Mouse (Mus musculus) right cerebral cortex, postnatal 14 days (tissue): Measurements from ENCODE around the gene Gm20388.
A peak's percentile ranks its signal among the peaks of the same experiment; 100 is the strongest.

Source experiments
- DNase-seq: peaks from one replicate; pipeline ENCODE4 v3.0.0; 2022

The Gm20388 gene

DNA sequence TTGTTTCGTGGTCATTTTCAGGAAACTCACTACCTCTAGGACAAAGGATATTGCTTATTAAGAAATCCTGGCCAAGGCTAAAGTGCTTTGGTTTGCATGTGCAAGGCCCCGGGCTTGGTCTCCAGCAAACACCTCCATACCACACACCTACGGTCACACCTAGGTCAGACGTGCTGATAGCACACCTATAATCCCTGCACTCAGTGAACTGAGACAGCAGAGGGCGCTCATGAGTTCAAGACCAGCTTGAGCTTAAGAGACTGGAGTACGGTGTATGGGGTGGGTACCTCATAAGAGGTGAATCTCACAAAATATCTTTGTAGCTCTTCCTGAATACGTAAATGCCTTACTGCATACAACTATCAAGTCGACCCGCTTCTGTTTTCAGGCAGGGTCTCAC, 3924.8 kb downstream of the Gm20388 start:
- DNase-seq: peak; percentile 75

DNA sequence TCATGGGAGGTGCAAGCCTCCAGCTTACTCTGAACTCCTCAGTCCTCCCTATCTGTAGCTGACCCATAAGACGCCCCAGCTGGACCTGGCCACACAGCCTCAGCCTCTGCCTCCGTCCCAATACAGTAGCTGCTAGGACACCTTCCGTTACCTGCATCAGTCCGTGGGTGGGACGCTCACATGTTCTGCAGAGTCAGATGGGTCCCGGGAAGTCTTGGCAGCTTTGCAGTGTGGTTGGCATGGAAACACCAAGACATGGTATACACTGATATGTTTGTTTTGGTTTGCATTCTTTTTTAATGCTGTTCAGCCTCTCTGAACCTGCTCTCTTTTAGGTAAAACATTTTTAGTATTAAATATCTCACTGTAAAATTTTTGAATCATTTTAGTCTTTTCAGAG, 3925.7 kb downstream of the Gm20388 start:
- no peak for DNase-seq

DNA sequence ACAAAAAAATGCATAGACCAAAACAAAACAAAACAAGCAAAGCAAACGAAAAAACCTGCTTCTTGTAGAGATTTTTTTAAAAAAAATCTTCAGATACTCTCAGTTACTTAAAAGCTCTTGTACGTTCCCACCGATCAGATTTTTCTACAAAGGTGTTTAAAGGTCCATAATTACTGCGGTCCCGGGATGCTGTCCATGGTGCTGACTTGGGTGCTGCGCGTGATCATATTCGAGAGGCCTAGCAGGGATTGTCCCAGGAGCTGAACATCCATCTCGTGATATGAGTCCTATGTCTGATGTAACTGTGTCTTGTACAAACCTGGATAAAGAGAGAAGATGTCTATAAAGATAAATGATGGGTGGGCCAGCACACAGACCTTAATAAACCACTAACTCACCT, 3927.9 kb downstream of the Gm20388 start:
- DNase-seq: no peak

DNA sequence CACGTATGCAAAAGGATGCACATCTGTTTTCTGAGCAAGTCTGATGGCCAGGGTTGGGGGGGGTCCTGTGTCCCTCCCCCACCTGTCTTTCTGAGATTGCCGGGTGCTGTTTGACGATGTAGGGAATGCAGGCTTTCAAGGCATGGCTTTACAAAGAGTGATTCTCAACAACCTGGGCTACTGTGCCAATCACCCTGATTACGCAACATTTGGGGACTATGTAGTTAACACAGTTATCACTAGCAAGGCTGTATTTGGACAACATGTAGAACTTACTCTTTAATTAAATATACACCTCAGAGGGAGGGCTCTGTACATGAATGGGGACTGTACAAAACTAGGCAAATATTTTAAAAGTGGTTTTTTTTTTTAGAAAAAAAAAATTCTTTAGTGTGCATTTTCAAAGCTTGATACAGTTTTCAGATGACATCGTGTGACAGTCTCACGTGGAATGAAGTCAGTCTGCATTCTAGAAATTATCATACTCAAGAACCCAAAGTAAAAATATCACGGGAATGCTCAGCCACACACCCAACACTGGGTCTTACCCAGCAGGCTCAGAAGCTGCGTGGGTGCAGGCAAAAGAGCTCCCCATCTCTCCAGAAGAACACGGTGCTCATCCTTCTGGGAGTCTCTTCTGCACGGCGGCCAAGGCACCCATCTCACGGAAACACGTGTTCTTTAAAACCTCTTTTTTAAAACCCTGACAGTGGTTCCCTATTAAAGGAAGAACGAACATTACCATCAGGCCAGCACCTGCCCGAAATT, 3930.1 kb downstream of the Gm20388 start:
- peak; percentile 67 for DNase-seq

DNA sequence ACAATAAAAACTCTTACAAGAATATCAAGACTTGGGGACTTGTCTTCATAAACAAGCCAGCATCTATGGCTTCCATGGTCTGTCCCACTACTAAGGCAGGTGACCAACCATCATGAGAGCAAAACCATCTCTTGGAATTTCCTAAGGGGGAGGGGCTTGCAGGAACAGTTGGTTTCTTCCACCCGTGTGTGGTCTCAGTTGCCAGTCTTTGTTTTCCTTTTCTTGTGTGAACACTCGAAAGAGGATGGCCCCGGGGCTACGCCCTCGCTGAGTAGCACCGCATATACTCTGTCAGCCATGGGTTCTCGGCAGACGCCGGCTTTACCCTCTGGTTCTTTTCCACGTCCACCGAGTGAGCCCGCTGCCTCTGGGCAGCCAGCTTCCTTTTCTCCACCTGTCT, 3931.4 kb downstream of the Gm20388 start:
- no peak for DNase-seq

DNA sequence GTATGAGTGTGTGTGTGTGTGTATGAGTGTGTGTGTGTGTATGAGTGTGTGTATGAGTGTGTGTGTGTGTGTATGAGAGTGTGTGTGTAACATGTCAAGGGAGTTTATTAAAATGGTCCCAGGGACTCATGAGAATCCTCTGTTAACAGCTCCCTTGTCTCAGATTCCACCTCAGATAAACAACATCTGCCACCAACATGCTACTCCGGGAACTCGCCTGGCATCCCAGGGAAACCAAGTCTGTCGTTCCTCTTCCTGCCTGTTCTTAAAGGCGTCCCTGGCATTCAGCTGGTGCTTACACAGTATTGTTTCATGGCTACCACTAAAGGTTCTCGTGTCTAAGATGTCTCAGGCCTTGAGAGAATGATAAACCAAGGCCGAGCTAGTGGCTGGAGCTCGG, 3933.7 kb downstream of the Gm20388 start:
- DNase-seq: no peak

DNA sequence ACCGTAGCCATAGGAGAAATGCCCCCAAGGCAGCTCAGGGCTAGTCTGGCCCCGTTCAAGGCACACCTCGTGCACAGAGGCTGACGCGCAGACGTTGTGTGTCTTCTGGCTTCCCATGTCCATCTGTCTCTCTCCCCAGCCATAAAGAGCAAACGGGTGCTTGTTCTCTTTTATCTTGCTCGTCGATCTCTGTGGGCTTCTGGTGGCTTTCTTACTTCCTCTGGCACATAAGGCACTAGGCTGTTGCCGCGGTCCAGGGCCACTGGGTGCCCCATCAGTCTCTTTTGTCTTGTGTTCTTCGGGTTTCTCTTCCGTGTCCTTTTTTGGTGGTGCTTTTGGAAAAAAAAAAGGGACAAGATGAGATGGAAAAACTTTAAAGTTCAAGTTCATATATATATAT, 3934.5 kb downstream of the Gm20388 start:
- no peak for DNase-seq

DNA sequence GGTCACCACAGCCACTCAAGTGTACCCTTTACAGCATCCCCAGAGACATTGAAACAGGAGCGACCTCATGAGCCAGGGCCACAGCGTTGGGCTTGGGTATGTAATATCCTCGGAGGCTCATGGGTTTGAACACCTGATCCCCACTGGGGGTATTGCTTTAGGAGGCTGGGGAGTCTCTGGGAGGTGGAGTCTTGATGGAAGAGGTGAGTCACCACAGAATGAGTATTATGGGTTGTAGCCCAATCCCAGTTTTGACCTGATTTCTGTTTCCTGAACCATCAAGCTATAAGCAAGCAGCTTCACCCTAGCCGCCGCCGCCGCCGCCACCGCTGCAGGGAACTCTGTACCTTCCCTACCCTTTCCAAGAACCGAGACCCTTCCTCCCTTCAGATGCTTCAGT, 3935.3 kb downstream of the Gm20388 start:
- no peak for DNase-seq

DNA sequence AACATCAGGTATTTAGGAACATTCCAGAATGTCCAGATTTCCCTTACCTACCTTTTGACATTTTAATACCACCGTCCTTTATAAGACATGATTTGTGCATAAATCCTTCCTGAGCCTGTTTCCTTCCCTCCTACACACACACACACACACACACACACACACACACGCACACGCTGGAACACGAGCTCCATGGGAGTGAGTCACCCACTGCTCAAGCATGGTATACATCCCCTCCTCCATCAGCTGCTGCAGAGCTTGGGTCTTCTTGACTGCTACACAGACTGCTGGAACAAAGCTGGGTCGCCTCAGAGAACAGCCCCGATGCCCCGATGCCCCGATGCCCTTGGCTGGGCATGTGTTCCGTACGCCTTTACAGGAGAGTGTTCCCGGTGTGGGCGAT, 3935.9 kb downstream of the Gm20388 start:
- DNase-seq: peak; percentile 60

DNA sequence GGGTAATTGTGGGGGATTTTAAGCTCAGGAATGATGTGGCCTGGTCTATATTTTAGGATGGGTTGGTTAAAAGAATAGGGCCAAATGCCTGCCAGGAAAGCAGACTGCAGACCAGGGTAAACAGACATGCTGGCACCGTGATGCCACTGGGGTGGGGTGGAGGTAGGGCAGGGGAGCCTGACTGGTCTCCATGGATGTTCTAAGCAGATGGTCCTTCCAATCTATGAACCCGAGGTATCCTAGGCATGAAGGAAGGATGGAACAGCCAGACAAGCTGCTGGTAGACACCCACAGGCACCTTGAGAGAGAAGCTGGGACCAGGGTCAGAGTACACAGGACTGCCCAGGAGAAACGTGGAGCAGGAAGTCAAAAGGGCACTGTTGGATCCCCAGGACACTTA, 3936.9 kb downstream of the Gm20388 start:
- DNase-seq: no peak

DNA sequence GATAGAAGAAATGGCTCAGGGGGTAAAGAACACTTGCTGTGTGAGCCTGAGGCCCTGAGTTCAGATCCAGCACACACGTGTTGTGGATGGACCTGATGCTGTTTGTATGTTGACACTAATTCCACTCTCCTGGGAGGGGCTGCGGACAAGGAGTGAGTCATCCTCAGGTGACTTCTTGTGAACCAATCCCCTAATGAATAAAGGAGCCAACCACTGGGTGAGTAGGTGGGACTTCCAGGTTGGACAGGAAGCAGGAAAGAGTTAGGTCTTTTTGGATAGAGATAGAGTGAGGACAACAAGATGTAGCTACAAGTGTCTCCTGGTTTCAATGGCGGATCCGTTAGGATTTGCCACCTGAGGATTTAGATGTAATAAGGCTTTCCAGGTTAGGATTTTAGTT, 3938.7 kb downstream of the Gm20388 start:
- no peak for DNase-seq

DNA sequence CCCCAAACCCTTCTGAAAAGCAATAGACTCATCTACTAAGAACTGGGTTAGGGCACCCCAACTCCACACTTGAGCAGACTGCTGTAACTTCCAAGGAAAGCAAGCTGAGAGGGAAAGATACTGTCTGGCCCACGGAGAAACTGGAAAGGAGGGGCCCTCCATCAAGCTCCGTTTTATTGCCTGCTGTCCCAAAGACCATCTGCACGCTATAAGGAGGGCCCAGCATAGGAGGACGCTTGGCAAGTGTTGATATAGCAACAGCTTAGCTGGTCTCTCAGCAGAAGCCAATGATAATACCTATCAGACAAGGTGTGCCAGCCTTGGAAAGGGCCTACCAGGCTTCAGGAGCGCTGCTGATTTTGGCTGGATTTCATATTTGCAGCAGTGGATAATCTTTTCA, 3940.9 kb downstream of the Gm20388 start:
- no peak for DNase-seq

DNA sequence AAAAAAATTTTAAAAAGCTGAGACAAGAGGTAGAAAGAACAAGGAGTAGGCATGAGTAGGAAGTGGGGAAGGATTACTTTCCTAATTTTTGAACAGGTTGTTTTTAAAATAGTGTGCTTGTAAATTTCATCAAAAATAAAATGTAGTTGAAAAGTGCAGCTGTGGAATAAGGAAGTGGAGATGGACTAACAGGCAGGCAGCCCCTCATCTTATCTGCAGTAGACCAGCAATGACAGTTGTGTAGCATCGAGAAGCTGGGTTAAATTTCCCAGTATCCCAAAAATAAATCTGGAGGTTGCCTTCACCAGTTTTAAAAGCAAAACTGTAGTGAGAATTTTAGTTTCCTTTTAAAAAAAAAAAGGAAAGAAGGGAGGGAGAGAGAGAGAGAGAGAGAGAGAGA, 3943.6 kb downstream of the Gm20388 start:
- no peak for DNase-seq

DNA sequence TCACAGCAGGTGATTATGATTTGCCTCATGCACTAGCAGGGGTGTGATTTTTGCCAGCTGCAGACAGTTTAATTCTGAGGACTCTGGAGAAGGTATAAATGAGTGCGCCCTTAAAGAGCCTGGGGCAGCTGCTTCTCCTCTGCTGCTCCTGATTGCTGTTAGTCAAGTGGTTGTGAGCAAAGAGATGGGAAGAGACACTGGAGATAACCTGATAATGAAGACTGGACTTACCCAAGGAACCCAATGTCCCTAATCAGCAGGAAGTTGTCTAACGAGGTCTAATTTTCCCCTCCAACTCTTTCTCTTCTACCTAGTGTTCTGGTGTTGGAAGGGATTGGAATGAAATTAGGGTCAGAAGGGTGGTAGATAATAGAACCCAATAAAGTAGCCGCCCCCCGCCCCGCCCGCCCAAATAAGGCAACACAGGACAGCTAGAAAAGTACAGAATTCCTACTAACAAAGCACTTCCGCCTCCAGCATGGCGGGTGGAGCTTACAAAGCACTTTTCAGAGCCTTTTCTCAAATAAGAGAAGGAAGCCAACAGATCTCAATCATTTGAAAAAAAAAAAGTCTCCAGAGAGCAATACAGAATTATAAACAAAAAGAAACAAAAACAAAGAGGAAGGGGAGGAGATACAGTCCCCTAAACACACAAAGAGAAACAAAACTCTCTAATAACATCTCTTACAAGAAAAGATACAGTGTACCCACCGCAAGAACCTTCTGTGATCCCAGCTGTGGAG, 3944.3 kb downstream of the Gm20388 start:
- DNase-seq: no peak

DNA sequence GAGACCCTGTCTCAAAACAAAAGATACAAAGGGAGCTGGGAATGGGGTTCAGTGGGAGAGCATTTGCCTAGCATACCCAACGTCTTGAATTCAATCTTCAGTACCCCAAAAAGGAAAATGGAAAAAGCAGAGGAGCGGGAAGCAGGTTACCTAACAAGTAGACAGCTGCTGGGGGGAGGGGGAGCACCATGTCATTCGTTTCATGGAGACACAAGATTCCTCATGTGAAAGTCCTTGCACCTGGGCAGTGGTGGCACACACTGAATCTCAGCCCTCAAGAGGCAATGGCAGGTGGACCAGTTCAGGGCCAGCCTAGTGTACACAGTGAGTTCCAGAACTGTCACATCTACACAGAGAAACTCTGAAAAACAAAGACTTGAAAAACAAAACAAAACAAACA, 3946.7 kb downstream of the Gm20388 start:
- no peak for DNase-seq

DNA sequence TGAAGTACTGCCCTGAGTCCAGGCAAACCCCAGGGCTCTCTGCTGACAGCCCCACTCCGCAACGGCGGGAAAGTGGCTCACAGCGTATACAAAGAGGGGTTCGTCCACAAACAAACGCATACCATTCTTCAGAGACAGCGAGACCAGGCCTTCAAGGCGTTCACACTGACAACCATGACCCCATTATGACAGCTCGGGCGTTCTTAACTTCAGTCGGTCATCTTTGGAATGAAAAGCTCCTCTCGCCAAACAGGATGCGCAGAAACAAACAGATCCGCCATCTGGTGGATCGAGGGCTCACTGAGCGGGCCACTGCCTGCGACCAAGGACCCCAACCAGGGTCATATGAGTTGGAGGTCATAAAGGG, 3947.9 kb downstream of the Gm20388 start:
- no peak for DNase-seq

DNA sequence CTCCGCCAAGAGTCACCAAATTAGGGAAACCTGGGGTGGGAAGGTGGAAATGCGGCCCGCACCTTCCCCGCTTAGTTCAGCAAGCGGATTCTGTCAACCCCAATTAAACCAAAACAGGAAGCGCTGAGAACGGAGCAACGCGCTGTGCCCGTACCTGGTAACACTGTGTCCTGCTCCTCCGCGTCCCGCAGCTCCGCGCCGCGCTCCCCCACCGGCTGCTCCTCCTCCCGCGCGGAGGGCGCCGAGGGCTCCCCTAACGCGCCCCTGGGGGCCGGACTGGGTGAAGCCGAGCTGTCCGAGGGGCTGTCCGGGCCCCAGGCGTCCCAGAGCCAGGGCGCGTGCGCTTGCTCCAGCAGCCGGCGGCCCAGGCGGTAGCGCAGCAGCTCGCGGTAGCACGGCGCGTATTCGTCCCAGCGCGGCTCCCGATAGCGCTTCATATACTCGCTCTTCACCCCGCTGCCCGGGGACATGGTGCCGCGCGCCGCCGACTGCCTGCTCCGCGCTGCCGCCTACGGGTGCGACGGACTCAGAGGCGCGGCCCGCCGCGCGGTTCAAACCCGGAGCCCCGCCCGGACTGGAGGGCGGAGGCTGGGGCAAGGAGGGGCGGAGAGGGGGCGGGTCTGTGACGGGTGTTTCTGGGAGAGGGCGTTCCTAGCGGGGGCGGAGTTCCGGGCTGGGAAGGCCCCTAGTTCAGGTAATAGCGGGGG, 3948.5 kb downstream of the Gm20388 start:
- DNase-seq: peak; percentile 88

DNA sequence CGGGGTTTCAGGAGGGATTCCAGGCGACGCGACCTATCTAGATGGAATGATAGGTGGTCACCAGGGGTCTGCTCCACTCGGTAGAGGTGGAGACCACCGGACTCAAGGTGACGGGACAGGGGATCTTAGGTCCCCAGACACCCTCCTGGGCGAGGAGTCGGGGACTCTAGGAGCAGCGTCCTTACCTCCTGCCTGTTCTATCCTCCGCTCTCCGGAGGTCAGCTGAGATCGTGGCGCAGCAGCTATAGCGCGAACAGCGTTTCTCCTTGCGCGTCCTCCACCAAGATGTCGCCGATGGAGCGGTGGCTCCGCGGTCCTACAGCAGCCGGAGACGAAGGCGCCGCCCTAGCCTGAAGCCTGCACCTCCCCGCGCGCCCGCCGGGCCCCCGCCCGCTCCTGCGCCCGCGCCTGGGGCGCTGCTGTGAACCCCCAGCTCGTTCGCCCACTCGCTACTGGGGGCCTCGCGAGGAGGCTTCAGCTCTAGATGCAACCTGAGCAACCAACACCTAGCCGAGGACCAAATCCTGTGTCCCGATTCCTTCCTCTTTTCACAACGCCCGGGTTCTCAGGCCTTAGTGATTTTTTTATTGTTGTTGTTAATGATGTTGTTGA, 3949.1 kb downstream of the Gm20388 start, which contains the start of gene Ccsap:
Ccsap (minus strand) TSS at position 562 of the 612 bp plus-strand sequence.
- peak; percentile 68 for DNase-seq

DNA sequence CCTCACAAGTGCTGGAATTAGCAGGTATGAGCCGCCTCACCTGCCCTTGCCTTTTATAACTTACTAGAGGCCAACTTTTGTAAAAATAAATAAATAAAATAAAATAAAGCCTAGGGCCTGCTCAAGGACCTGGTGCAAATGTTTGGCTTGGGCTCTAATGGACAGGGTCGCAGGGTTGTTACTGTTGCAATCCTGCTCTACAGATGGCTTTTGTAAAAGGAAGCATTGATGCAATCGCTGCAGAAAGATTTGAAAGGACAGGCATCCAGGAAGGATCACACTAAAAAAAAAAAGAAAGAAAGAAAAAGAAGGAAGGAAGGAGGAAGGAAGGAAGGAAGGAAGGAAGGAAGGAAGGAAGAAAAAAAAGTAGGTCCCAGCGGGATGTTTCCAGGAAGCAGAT, 3949.7 kb downstream of the Gm20388 start:
- DNase-seq: no peak

DNA sequence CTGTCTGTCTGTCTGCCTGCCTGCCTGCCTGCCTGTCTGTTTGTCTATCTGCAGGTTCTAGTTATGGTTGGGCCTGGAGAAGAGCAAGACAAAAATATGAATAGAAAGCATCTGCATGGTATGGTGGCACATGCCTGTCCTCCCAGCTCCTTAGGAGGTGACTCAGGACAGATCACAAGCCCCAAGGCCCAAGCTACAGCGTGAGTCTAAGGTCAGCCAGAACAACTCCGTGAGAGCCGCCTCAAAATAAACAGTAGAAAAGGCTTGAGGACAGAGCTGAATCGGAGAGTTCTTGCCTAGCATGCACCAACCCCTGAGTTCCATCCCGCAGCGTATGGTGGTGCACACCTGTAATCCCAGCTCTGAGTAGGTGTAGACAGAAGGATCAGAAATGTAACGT, 3955.1 kb downstream of the Gm20388 start:
- DNase-seq: no peak

DNA sequence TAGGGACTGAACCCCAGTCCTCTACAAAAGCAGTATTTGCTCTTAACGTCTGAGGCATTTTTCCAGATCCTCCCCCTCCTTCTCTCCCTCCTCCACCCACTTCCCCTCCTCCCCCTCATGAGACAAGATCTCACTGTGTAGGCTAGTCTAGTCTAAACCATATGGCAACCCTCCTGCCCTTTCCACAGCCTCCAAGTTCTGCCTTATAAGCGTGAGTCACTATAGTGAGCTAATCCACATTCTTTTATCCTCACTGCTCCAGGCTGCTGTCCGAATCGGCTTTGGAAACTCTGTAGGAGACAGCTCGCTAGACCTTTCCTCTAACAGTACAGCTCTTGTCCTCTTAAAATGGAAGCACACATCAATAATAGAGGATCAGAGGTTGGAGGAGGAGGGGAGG, 3956.3 kb downstream of the Gm20388 start:
- no peak for DNase-seq

DNA sequence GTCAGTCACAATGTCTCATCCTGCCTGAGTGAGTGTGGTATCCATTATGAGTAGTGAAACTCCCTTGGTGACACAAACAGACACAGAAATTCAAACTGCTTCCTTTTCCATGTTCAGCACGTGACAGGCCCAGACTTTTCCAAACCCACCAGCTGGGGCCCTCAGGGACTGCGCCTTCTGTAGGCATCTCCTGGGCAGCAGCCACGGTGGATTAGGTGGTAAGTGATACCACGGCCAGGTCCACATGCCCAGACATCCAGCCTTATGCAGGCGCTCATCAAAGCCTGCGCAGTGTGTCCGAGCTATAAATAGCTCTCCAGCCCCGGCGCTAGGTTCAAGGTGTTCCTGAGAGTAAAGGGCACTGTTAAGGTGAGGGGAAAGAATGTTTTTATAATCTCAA, 3961.4 kb downstream of the Gm20388 start:
- no peak for DNase-seq

DNA sequence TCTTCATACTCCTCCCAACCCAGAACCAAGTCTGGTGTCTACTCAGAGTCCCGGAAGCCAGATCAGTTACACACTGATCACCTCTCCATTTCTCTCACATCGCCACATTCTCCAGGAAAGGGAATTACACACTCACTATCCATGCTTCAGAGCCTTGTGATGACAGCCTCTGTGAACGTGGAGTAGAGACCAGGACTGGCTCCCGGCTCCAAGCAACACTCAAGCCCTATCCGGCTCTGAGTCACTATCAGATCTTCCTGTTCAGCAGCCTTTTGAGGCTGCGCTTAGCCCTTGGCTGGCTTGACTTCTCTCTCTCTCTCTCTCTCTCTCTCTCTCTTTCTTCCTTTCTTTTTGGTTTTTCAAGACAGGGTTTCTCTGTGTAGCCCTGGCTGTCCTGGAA, 3962.7 kb downstream of the Gm20388 start:
- DNase-seq: no peak

DNA sequence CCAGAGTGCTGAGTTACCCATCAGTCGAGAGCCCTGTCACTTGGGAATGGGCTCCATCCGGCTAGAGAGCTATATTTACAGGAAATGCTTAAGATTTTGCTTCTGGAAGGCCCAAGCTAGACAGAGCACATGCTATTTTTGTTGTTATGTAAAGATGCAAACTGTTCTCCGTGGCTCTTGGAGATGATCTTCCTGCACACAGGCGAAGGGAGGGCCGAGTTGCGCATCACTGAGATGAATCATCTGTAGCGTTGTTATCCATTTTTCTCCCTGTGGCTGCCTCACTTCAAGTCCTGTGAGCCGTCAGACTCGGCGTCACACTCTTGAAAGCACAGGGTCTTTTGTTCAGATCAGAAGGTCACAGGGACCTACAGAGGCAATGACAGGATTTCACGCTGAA, 3963.7 kb downstream of the Gm20388 start:
- no peak for DNase-seq
